Mouse (Mus musculus): ENCODE data around the gene Nudt13.
A peak's percentile ranks its signal among the peaks of the same experiment; 100 is the strongest.

Nudt13 gene

GRCm38 (mm10) chr14:20340866-20341265 lies 46.4 kb downstream of the Nudt13 start:
- DNase-seq: no peak

- DNase-seq: no peak
These were observed 51.4 kb downstream of the Nudt13 start for GRCm38 (mm10) chr14:20345885-20346284.

GRCm38 (mm10) chr14:20347441-20347990 lies 53.0 kb downstream of the Nudt13 start:
- no peak for DNase-seq

- DNase-seq: peak; percentile 95
These were observed 53.6 kb downstream of the Nudt13 start, which contains the start of the genes Ecd and Fam149b for GRCm38 (mm10) chr14:20347991-20348541. Gene Ecd (minus strand): TSS chr14:20348121. Gene Fam149b (plus strand): TSS chr14:20348162.

DNA sequence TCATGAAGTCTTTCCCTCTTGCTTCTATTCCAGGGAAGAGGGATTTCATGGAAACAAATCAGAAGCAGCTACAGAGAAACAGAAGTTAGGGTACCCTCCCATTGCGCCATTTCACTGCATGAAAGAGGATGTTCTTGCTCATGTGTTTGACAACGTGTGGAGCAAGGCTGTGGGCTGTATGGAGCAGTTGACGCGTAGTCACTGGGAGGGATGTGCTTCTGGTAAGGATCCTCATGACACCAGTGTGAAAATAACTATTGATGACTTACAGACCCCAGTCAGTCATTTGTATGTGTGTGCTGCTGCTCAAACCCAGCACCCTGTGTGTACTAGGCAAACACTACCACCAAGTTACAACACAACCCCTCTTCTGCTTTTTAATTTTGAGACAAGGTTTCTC lies 68.7 kb downstream of the Nudt13 start:
- no peak for DNase-seq
